Mouse (Mus musculus) MEL (cell line): ENCODE data around the gene Tal1. TPM values are rescaled to one million over a fixed set of nuclear protein-coding genes. Genes with fewer than 3 reads are reported as not detected.

Source experiments
- DNase-seq: peaks from one replicate; pipeline ENCODE4 v3.0.0; 2011; ENCODE audit warnings: low read depth, low spot score
- H3K27ac ChIP-seq: 2 replicates; pipeline ENCODE4 v1.5.1; 2012; ENCODE audit warnings: low read depth, mild to moderate bottlenecking, control low read depth, low read length, moderate library complexity; ENCODE audit not compliant: control insufficient read depth
- H3K27me3 ChIP-seq, 2 experiments: fragments of 150-350 bp in 1 of 2; sonication (generic) in 1 of 2; 2 replicates each; pipeline ENCODE4 v1.6.1; 2012; ENCODE audit warnings: low read length in 2 of 2, mild to moderate bottlenecking in 2 of 2, improper control_type of control experiment in 1 of 2, moderate library complexity in 1 of 2; ENCODE audit not compliant: insufficient read depth in 2 of 2, control insufficient read depth in 1 of 2
- H3K36me3 ChIP-seq, 2 experiments: 2 replicates each; pipeline ENCODE4 v1.6.1; 2012 to 2014; ENCODE audit warnings: low read length in 2 of 2, improper control_type of control experiment in 1 of 2, inconsistent platforms in 1 of 2, mild to moderate bottlenecking in 1 of 2; ENCODE audit not compliant: insufficient read depth in 2 of 2, control insufficient read depth in 1 of 2
- H3K4me1 ChIP-seq, 2 experiments: fragments of 150-350 bp in 1 of 2; sonication (generic) in 1 of 2; 2 replicates each; pipeline ENCODE4 v1.6.1; 2012; ENCODE audit warnings: low read length in 2 of 2, improper control_type of control experiment in 1 of 2, mild to moderate bottlenecking in 1 of 2; ENCODE audit not compliant: insufficient read depth in 2 of 2, control insufficient read depth in 1 of 2
- H3K4me3 ChIP-seq, 2 experiments: fragments of 150-350 bp in 1 of 2; sonication (generic) in 1 of 2; 2 replicates each; pipeline ENCODE4 v1.5.1; 2012; ENCODE audit warnings: low read depth in 2 of 2, low read length in 2 of 2, mild to moderate bottlenecking in 2 of 2, moderate library complexity in 2 of 2, control low read depth in 1 of 2, improper control_type of control experiment in 1 of 2; ENCODE audit not compliant: control insufficient read depth in 1 of 2, insufficient read depth in 1 of 2
- H3K79me2 ChIP-seq: 2 replicates; pipeline ENCODE4 v1.6.1; 2012; ENCODE audit warnings: mild to moderate bottlenecking, low read length, moderate library complexity; ENCODE audit not compliant: control insufficient read depth, poor library complexity, insufficient read depth
- H3K9ac ChIP-seq: 2 replicates; pipeline ENCODE4 v1.6.1; 2012; ENCODE audit warnings: low read depth, mild to moderate bottlenecking, control low read depth, low read length, moderate library complexity; ENCODE audit not compliant: control insufficient read depth, poor library complexity, severe bottlenecking
- H3K9me3 ChIP-seq: fragments of 150-350 bp; sonication (generic); replicated peaks from 2 replicates; pipeline ENCODE4 v1.6.1; 2012; ENCODE audit warnings: mild to moderate bottlenecking, low read length, improper control_type of control experiment, moderate library complexity; ENCODE audit not compliant: insufficient read depth
- BHLHE40 ChIP-seq: IDR thresholded peaks from 2 replicates; pipeline ENCODE4 v1.6.1; 2012; ENCODE audit warnings: low read depth, mild to moderate bottlenecking, inconsistent platforms, low read length, improper control_type of control experiment, borderline replicate concordance
- CHD1 ChIP-seq: IDR thresholded peaks from 2 replicates; pipeline ENCODE4 v1.6.1; 2012; ENCODE audit warnings: low read depth, mild to moderate bottlenecking, inconsistent platforms, low read length, improper control_type of control experiment
- CTCF ChIP-seq, 3 experiments: IDR thresholded peaks in 2 of 3; conservative IDR thresholded peaks in 1 of 3; 2 replicates each; pipeline ENCODE4 v1.5.1; 2011 to 2012; ENCODE audit warnings: low read length in 3 of 3, low read depth in 2 of 3, mild to moderate bottlenecking in 2 of 3, improper control_type of control experiment in 1 of 3, inconsistent platforms in 1 of 3, mixed read lengths in 1 of 3, moderate library complexity in 1 of 3; ENCODE audit not compliant: control insufficient read depth in 1 of 3, insufficient read depth in 1 of 3, poor library complexity in 1 of 3, severe bottlenecking in 1 of 3
- ELF1 ChIP-seq: IDR thresholded peaks from 2 replicates; pipeline ENCODE4 v1.6.1; 2014; ENCODE audit warnings: low read depth, mild to moderate bottlenecking, inconsistent platforms, low read length, improper control_type of control experiment, moderate library complexity
- EP300 ChIP-seq, 2 experiments: IDR thresholded peaks; 2 replicates each; pipeline ENCODE4 v1.6.1; 2011; ENCODE audit warnings: improper control_type of control experiment in 2 of 2, low read length in 2 of 2, low read depth in 1 of 2, mild to moderate bottlenecking in 1 of 2
- ETS1 ChIP-seq: IDR thresholded peaks from 2 replicates; pipeline ENCODE4 v1.6.1; 2012; ENCODE audit warnings: low read depth, mild to moderate bottlenecking, inconsistent platforms, low read length, improper control_type of control experiment, moderate library complexity
- GATA1 ChIP-seq: IDR thresholded peaks from 2 replicates; pipeline ENCODE4 v1.6.1; 2011; ENCODE audit warnings: low read depth, low read length, improper control_type of control experiment
- KAT2A ChIP-seq: conservative IDR thresholded peaks from 2 replicates; pipeline ENCODE4 v1.6.1; 2012; ENCODE audit warnings: low read depth, low read length, improper control_type of control experiment, inconsistent platforms
- MAFK ChIP-seq: IDR thresholded peaks from 2 replicates; pipeline ENCODE4 v1.6.1; 2011; ENCODE audit warnings: low read depth, mild to moderate bottlenecking, low read length, improper control_type of control experiment, borderline replicate concordance
- MAX ChIP-seq: IDR thresholded peaks from 2 replicates; pipeline ENCODE4 v1.6.1; 2011; ENCODE audit warnings: low read length, improper control_type of control experiment
- MAZ ChIP-seq: IDR thresholded peaks from 2 replicates; pipeline ENCODE4 v1.6.1; 2012; ENCODE audit warnings: low read depth, mild to moderate bottlenecking, inconsistent platforms, low read length, improper control_type of control experiment
- MEF2A ChIP-seq: IDR thresholded peaks from 2 replicates; pipeline ENCODE4 v1.6.1; 2014; ENCODE audit warnings: low read depth, mild to moderate bottlenecking, inconsistent platforms, low read length, improper control_type of control experiment; ENCODE audit not compliant: poor library complexity, insufficient replicate concordance, severe bottlenecking; ENCODE audit errors: extremely low read depth
- MXI1 ChIP-seq: IDR thresholded peaks from 2 replicates; pipeline ENCODE4 v1.6.1; 2011; ENCODE audit warnings: mild to moderate bottlenecking, low read depth, low read length, improper control_type of control experiment
- MYB ChIP-seq: IDR thresholded peaks from 2 replicates; pipeline ENCODE4 v1.6.1; 2011; ENCODE audit warnings: mild to moderate bottlenecking, low read depth, low read length, improper control_type of control experiment
- NRF1 ChIP-seq: IDR thresholded peaks from 2 replicates; pipeline ENCODE4 v1.6.1; 2014; ENCODE audit warnings: low read depth, mild to moderate bottlenecking, inconsistent platforms, low read length, improper control_type of control experiment, moderate library complexity; ENCODE audit not compliant: poor library complexity, insufficient read depth, severe bottlenecking
- POLR2A ChIP-seq, 2 experiments: IDR thresholded peaks; 2 replicates each; pipeline ENCODE4 v1.6.1; 2011 to 2012; ENCODE audit warnings: low read length in 2 of 2, mild to moderate bottlenecking in 2 of 2, control low read depth in 1 of 2, improper control_type of control experiment in 1 of 2, low read depth in 1 of 2, moderate library complexity in 1 of 2; ENCODE audit not compliant: control insufficient read depth in 1 of 2, insufficient read depth in 1 of 2, poor library complexity in 1 of 2
- POLR2AphosphoS2 ChIP-seq: IDR thresholded peaks from 2 replicates; pipeline ENCODE4 v1.6.1; 2011; ENCODE audit warnings: low read length, improper control_type of control experiment
- POLR2AphosphoS5 ChIP-seq: IDR thresholded peaks from 2 replicates; pipeline ENCODE4 v1.6.1; 2012; ENCODE audit warnings: low read depth, borderline replicate concordance, mild to moderate bottlenecking, inconsistent platforms, low read length, moderate library complexity, mixed read lengths
- RAD21 ChIP-seq: IDR thresholded peaks from 2 replicates; pipeline ENCODE4 v1.6.1; 2011; ENCODE audit warnings: mild to moderate bottlenecking, low read depth, low read length, improper control_type of control experiment
- RCOR1 ChIP-seq: IDR thresholded peaks from 2 replicates; pipeline ENCODE4 v1.6.1; 2012; ENCODE audit warnings: low read depth, mild to moderate bottlenecking, inconsistent platforms, low read length, improper control_type of control experiment
- SIN3A ChIP-seq: IDR thresholded peaks from 2 replicates; pipeline ENCODE4 v1.6.1; 2012; ENCODE audit warnings: low read length, improper control_type of control experiment, inconsistent platforms
- TAL1 ChIP-seq: IDR thresholded peaks from 2 replicates; pipeline ENCODE4 v1.6.1; 2012; ENCODE audit warnings: mild to moderate bottlenecking, inconsistent platforms, low read length, moderate library complexity, mixed read lengths
- TBP ChIP-seq: IDR thresholded peaks from 2 replicates; pipeline ENCODE4 v1.8.0; 2011; ENCODE audit warnings: low read depth, low read length, improper control_type of control experiment
- TCF12 ChIP-seq: IDR thresholded peaks from 2 replicates; pipeline ENCODE4 v1.6.1; 2014; ENCODE audit warnings: low read depth, mild to moderate bottlenecking, inconsistent platforms, low read length, improper control_type of control experiment, moderate library complexity
- USF1 ChIP-seq: IDR thresholded peaks from 2 replicates; pipeline ENCODE4 v1.6.1; 2014; ENCODE audit warnings: low read depth, mild to moderate bottlenecking, inconsistent platforms, low read length, improper control_type of control experiment, moderate library complexity
- ZC3H11A ChIP-seq: IDR thresholded peaks from 2 replicates; pipeline ENCODE4 v1.6.1; 2012; ENCODE audit warnings: low read depth, mild to moderate bottlenecking, inconsistent platforms, low read length, improper control_type of control experiment
- polyA plus RNA-seq, 2 experiments: library from polyadenylated mRNA; stranded (reverse) in 1 of 2; unstranded in 1 of 2; fragments of >175 nt in 1 of 2; fragments of >200 nt in 1 of 2; gene quantifications; 2 replicates each; pipeline versions ENCODE4 v1.2.1 to v1.2.4; 2012; ENCODE audit warnings: low replicate concordance in 2 of 2, low read depth in 1 of 2; ENCODE audit not compliant: insufficient read length in 2 of 2, insufficient read depth in 1 of 2, missing spikeins in 1 of 2
- total RNA-seq: library from RNA; depleted of rRNA; stranded (reverse); fragments of 300-350 nt; gene quantifications from 2 replicates; pipeline ENCODE4 v1.2.3, GENCODE M21; 2012

Gene Tal1
- total and polyA plus RNA-seq, 3 experiments: 34.9 to 48.9 TPM; not detected in 1

GRCm38 (mm10) chr4:115094056-115094455, 37.8 kb downstream of the Tal1 start:
- TF ChIP-seq RAD21 (no peak), MXI1 (no peak), USF1 (no peak), CTCF (IDR thresholded peaks at IDR 0.05 in 2 of 3, conservative IDR thresholded peaks at IDR 0.05 in 1 of 3; ENCODE audit: control insufficient read depth in 1 of 3, insufficient read depth in 1 of 3, low read depth in 2 of 3, low read length in 3 of 3, poor library complexity in 1 of 3, severe bottlenecking in 1 of 3) (no peak), MYB (no peak), MAFK (no peak)
- TF ChIP-seq, all 39 proteins: peak for 0
- no peak overlapping the region for H3K9ac ChIP-seq
- H3K9me3 ChIP-seq: no peaks in the 10 kb centered on the region
- no peak overlapping the region for H3K4me3 ChIP-seq
- H3K4me1 ChIP-seq: peaks cover 3 to 40% of the 10 kb centered on the region in 2 experiments
- H3K79me2 ChIP-seq: no peaks in the 10 kb centered on the region
- no peak overlapping the region for H3K27ac ChIP-seq
- DNase-seq: no peak
- H3K27me3 ChIP-seq: no peaks in the 10 kb centered on the region
- H3K36me3 ChIP-seq: peaks cover 0 to 14% of the 10 kb centered on the region in 2 experiments; a peak in 2 of 4 replicates

GRCm38 (mm10) chr4:115095671-115096434, 39.6 kb downstream of the Tal1 start:
- 0 out of 2 replicates have a peak, but pooled peaks have one; percentile 21 for TF ChIP-seq MEF2A
- TF ChIP-seq NRF1: 0 out of 2 replicates have a peak, but pooled peaks have one; percentile 28
- TF ChIP-seq TBP: 0 out of 2 replicates have a peak, but pooled peaks have one; percentile 10
- 0 out of 2 replicates have a peak, but pooled peaks have one; percentile 52 for TF ChIP-seq MYB
- peak; percentile 82; the same call in 1 of the 2 replicates for TF ChIP-seq MAZ
- TF ChIP-seq POLR2AphosphoS2: peak; percentile 51; the same call in 1 of the 2 replicates
- TF ChIP-seq ZC3H11A: no peak
- TF ChIP-seq POLR2AphosphoS5: no peak
- TF ChIP-seq TCF12: peak; percentile 99
- TF ChIP-seq USF1: peak; percentile 40; the same call in 1 of the 2 replicates
- TF ChIP-seq CHD1: no peak; the same call in 1 of the 2 replicates
- no peak; the same call in 1 of the 2 replicates for TF ChIP-seq KAT2A
- peak; percentile 93 for TF ChIP-seq ETS1
- TF ChIP-seq TAL1: peak; percentile 98
- peak; percentile 63; the same call in 1 of the 2 replicates for TF ChIP-seq RCOR1
- peak; percentile 86 to 97 for TF ChIP-seq EP300 (IDR thresholded peaks at IDR 0.05; ENCODE audit: low read depth in 1 of 2, low read length in 2 of 2)
- peak; percentile 47; the same call in 1 of the 2 replicates for TF ChIP-seq ELF1
- 0 out of 2 replicates have a peak, but pooled peaks have one; percentile 7 for TF ChIP-seq MAFK
- peak; percentile 81 for TF ChIP-seq GATA1
- TF ChIP-seq BHLHE40: no peak; the same call in 1 of the 2 replicates
- TF ChIP-seq POLR2A (IDR thresholded peaks at IDR 0.05; ENCODE audit: control insufficient read depth in 1 of 2, insufficient read depth in 1 of 2, low read depth in 1 of 2, low read length in 2 of 2, poor library complexity in 1 of 2): 0 out of 4 replicates have a peak, but pooled peaks of 1 of the 2 experiments have one; percentile 17
- peak; percentile 57 for TF ChIP-seq SIN3A
- peak; percentile 47; the same call in 1 of the 2 replicates for TF ChIP-seq MAX
- TF ChIP-seq, all 39 proteins: peak for 18
- DNase-seq: peak; percentile 86
- H3K36me3 ChIP-seq: peaks cover 0 to 14% of the 10 kb centered on the region in 2 experiments; a peak in 2 of 4 replicates
- no peaks in the 10 kb centered on the region for H3K79me2 ChIP-seq
- H3K4me1 ChIP-seq: peaks cover 3 to 39% of the 10 kb centered on the region in 2 experiments
- H3K4me3 ChIP-seq: peak overlapping the region; percentile 43 to 53
- no peaks in the 10 kb centered on the region for H3K27me3 ChIP-seq
- no peaks in the 10 kb centered on the region for H3K9me3 ChIP-seq
- H3K9ac ChIP-seq: peak overlapping the region; percentile 57
- peak overlapping the region; percentile 73 for H3K27ac ChIP-seq
